Mouse (Mus musculus): ENCODE measurements around the gene Fam227a. TPM values are rescaled to one million over a fixed set of nuclear protein-coding genes. Genes with fewer than 3 reads are reported as not detected.

The Fam227a gene
- polyA plus RNA-seq, 1 experiment from 2014 or later = 0.15 TPM

DNA sequence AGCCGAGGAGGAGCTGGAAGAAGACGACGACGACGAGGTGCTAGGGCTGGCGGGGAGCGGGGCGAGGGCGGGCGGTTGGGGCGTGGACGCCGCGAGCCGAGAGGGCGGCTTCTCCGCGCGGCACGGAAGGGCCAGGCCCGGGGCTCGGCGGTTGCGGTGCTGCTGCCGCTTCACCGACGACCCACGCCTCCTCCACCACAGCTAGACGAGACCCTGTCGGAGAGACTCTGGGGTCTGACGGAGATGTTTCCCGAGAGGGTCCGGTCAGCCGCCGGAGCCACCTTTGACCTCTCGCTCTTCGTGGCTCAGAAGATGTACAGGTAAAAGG is 12.2 kb upstream of the Fam227a start:
- Histone ChIP-seq H3K9ac (ENCODE audit: low read depth, low read length) (peak overlapping the region; percentile 79), H3K27ac (ENCODE audit: low read length) (peak overlapping the region; percentile 54), H3K4me3 (ENCODE audit: low read depth, low read length) (peak overlapping the region; percentile 74), H3K4me1 (ENCODE audit: control insufficient read depth, low read depth, low read length) (peaks cover 13% of the 10 kb centered on the region), H3K36me3 (ENCODE audit: control insufficient read depth, insufficient read depth) (peaks cover 24% of the 10 kb centered on the region), H3K4me2 (ENCODE audit: low read depth, low read length) (peak overlapping the region; percentile 71), H3K27me3 (ENCODE audit: control insufficient read depth, insufficient read depth, low read depth, low read length) (no peaks in the 10 kb centered on the region), H3K9me3 (replicated peaks; ENCODE audit: control insufficient read depth, low read length) (no peaks in the 10 kb centered on the region)
- under 1% methylated on average over 34 of the region's 37 CpGs for WGBS (ENCODE audit: insufficient replicate concordance)
- ATAC-seq (ENCODE audit: low read depth) = peak; percentile 63

DNA sequence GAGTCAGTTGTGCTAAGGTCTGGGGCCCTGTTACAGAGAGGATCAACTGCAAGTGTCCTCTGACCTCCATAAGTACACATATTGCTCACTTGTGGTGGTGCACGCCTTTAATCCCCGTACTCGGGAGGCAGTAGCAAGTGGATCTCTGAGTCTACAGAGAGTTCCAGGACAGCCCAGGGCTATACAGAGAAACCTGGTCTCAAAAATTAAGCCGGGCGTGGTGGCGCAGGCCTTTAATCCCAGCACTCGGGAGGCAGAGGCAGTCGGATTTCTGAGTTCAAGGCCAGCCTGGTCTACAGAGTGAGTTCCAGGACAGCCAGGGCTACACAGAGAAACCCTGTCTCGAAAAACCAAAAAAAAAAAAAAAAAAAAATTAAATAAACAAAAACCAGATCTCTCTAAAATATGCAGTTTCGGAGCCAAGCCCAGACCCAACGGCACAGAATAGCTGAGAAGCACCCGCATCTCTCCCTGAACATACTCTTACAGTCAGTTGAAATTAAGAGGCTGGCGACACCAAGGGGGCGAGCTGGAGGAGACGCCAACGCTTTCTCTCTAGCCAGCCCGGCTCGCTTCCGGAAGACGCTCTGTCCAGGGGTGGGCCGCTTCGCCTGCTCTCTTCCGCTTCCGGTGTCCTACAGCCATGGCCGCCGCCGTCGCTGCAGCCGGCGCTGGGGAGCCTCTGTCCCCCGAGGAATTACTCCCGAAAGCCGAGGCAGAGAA is 11.7 kb upstream of the Fam227a start, which contains the start of gene Tomm22:
Gene Tomm22 (plus strand): TSS at position 613 of the 723 bp plus-strand sequence.
- Histone ChIP-seq H3K4me2 (ENCODE audit: low read depth, low read length) (peak within 1 kb of the TSS; percentile 71), H3K9me3 (replicated peaks; ENCODE audit: control insufficient read depth, low read length) (no peaks in the 10 kb centered on the region), H3K9ac (ENCODE audit: low read depth, low read length) (peak within 1 kb of the TSS; percentile 79), H3K4me3 (ENCODE audit: low read depth, low read length) (peak within 1 kb of the TSS; percentile 74), H3K27ac (ENCODE audit: low read length) (peak within 1 kb of the TSS; percentile 54), H3K4me1 (ENCODE audit: control insufficient read depth, low read depth, low read length) (peaks cover 13% of the 10 kb centered on the region), H3K36me3 (ENCODE audit: control insufficient read depth, insufficient read depth) (peaks cover 22% of the 10 kb centered on the region), H3K27me3 (ENCODE audit: control insufficient read depth, insufficient read depth, low read depth, low read length) (no peaks in the 10 kb centered on the region)
- WGBS (ENCODE audit: insufficient replicate concordance) = 14% methylated on average over 33 of the region's 33 CpGs
- peak; percentile 98 for ATAC-seq (ENCODE audit: low read depth)

DNA sequence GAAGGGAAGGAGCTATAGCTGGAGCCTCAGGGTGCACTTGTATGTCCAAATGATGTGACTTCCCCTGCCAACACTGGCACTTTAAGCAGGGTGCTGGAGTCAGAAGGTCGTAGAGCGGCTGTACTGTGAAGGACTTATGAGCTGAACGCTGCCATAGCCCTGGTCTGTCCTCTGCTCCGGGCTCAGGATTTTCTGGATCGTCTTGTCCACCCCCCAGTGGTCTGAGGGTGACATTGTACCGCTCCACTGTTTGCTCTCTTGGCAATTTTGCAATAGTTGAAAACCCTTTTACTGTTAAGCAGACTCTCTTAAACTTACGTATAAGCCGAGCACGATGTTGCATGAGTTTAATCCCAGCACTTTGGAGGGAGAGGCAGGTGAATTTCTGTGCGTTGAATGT is 10.4 kb upstream of the Fam227a start:
- Histone ChIP-seq H3K4me1 (ENCODE audit: control insufficient read depth, low read depth, low read length) (peaks cover 13% of the 10 kb centered on the region), H3K27me3 (ENCODE audit: control insufficient read depth, insufficient read depth, low read depth, low read length) (no peaks in the 10 kb centered on the region), H3K4me3 (ENCODE audit: low read depth, low read length) (no peak overlapping the region), H3K4me2 (ENCODE audit: low read depth, low read length) (no peak overlapping the region), H3K9ac (ENCODE audit: low read depth, low read length) (no peak overlapping the region), H3K9me3 (replicated peaks; ENCODE audit: control insufficient read depth, low read length) (no peaks in the 10 kb centered on the region), H3K27ac (ENCODE audit: low read length) (0 out of 2 replicates have a peak overlapping the region, but pooled peaks have one; percentile 12), H3K36me3 (ENCODE audit: control insufficient read depth, insufficient read depth) (peaks cover 10% of the 10 kb centered on the region)
- no peak for ATAC-seq (ENCODE audit: low read depth)
- 68% methylated on average over 10 of the region's 10 CpGs for WGBS (ENCODE audit: insufficient replicate concordance)

DNA sequence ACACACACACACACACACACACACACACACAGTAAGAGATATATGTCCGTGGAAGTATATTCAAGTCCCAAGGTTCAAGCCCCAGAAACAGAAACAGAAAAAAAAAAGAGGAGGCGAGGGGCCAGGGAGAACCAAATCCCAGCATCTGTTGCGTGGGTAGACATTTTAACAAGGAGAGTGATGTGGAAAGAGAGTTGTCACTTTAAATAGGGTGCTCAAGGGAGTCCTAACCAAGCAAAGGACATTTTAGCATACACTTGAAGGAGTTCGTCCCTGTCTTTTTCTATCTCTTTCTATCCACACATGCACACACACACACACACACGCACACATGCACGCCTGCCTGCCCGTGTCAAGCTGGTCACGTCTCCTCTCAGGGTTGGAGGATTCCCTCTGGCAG is 5.9 kb upstream of the Fam227a start:
- 76% methylated on average over 8 of the region's 8 CpGs for WGBS (ENCODE audit: insufficient replicate concordance)
- H3K27ac ChIP-seq (ENCODE audit: low read length) = no peak overlapping the region
- H3K9me3 ChIP-seq (replicated peaks; ENCODE audit: control insufficient read depth, low read length) = no peaks in the 10 kb centered on the region
- no peak overlapping the region for H3K4me3 ChIP-seq (ENCODE audit: low read depth, low read length)
- H3K4me2 ChIP-seq (ENCODE audit: low read depth, low read length) = no peak overlapping the region
- peaks cover 4% of the 10 kb centered on the region for H3K4me1 ChIP-seq (ENCODE audit: control insufficient read depth, low read depth, low read length)
- ATAC-seq (ENCODE audit: low read depth) = no peak
- no peak overlapping the region for H3K9ac ChIP-seq (ENCODE audit: low read depth, low read length)
- no peaks in the 10 kb centered on the region for H3K36me3 ChIP-seq (ENCODE audit: control insufficient read depth, insufficient read depth)
- H3K27me3 ChIP-seq (ENCODE audit: control insufficient read depth, insufficient read depth, low read depth, low read length) = no peaks in the 10 kb centered on the region

DNA sequence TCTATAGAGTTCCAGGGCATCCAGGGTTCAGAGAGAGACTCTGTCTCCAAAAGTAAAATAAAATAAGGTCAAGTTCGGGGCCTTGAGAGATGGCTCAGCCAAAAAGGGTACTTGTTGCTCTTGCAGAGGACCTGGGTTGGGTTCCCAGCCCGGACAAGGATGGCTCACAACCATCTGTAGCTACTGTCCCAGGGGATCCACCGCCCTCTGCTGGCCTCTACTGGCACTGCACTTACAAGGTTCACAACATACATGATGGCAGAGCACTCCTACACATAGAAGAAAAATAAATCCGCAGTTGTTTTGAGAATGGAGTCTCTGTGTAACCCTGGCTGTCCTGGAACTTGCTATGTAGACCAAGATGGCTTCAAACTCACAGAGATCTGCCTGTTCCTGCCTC is 3.1 kb upstream of the Fam227a start:
- no peak for ATAC-seq (ENCODE audit: low read depth)
- H3K4me3 ChIP-seq (ENCODE audit: low read depth, low read length) = no peak overlapping the region

DNA sequence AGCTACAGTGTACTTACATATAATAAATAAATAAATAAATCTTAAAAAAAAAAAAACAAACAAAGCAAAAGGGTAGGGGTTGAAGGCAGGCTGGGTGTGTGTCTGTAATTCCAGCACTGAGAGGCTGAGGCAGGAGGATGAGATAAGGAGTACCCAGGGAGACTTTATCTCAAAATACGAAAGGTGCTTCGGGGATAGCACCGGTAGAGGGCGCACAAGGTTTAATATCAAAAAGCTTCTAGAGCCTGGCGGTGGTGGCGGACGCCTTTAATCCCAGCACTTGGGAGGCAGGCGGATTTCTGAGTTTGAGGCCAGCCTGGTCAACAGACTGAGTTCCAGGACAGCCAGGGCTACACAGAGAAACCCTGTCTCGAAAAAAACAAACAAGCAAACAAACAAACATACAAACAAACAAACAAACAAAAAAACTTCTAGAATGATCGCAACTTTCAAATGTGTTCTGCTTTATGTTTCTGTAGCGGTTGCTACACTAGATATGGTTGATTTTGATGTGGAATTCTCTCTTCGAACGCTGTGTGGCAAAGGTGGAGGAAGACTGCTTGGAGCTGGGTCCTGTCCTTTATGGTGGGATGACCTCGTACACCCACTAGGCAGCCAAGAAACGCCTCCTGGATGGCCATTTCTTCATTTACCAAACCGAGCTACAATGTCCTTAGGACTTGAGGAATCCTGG is 772 bp downstream of the Fam227a start:
- Histone ChIP-seq H3K9ac (ENCODE audit: low read depth, low read length) (peak overlapping the region; percentile 83), H3K27ac (ENCODE audit: low read length) (peak overlapping the region; percentile 67), H3K27me3 (ENCODE audit: control insufficient read depth, insufficient read depth, low read depth, low read length) (no peaks in the 10 kb centered on the region), H3K9me3 (replicated peaks; ENCODE audit: control insufficient read depth, low read length) (no peaks in the 10 kb centered on the region), H3K4me2 (ENCODE audit: low read depth, low read length) (peak overlapping the region; percentile 86), H3K4me3 (ENCODE audit: low read depth, low read length) (peak overlapping the region; percentile 71), H3K4me1 (ENCODE audit: control insufficient read depth, low read depth, low read length) (peaks cover 12% of the 10 kb centered on the region), H3K36me3 (ENCODE audit: control insufficient read depth, insufficient read depth) (no peaks in the 10 kb centered on the region)
- 3% methylated on average over 16 of the region's 16 CpGs for WGBS (ENCODE audit: insufficient replicate concordance)
- peak; percentile 58 for ATAC-seq (ENCODE audit: low read depth)

More for the DNA sequence above, 3.1 kb upstream of the Fam227a start:
- no peaks in the 10 kb centered on the region for H3K36me3 ChIP-seq (ENCODE audit: control insufficient read depth, insufficient read depth)
- H3K4me1 ChIP-seq (ENCODE audit: control insufficient read depth, low read depth, low read length) = peaks cover 12% of the 10 kb centered on the region
- no peaks in the 10 kb centered on the region for H3K27me3 ChIP-seq (ENCODE audit: control insufficient read depth, insufficient read depth, low read depth, low read length)
- 68% methylated on average over 4 of the region's 4 CpGs for WGBS (ENCODE audit: insufficient replicate concordance)
- H3K4me2 ChIP-seq (ENCODE audit: low read depth, low read length) = no peak overlapping the region
- H3K27ac ChIP-seq (ENCODE audit: low read length) = no peak overlapping the region
- no peaks in the 10 kb centered on the region for H3K9me3 ChIP-seq (replicated peaks; ENCODE audit: control insufficient read depth, low read length)
- no peak overlapping the region for H3K9ac ChIP-seq (ENCODE audit: low read depth, low read length)

DNA sequence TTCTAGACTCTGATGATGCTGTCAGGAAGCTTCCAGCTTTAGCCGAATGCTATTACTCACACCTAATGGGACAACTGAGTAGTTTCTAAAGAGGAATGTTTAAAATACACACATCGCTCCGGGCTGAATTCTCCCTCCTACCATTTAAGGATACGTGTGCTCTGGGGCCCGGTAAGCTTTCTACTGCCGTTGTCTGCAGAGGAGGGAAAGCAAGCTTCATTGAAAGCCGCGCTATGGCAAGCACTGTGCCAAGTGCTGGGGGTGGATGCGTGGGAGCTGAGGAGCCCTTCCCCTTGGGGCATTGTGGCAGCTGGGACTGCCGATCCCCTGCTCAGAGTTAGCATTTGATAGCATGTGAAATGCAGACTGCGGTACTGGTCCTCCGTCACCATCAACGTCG is 2.3 kb downstream of the Fam227a start:
- Histone ChIP-seq H3K27ac (ENCODE audit: low read length) (no peak overlapping the region), H3K9ac (ENCODE audit: low read depth, low read length) (no peak overlapping the region), H3K9me3 (replicated peaks; ENCODE audit: control insufficient read depth, low read length) (no peaks in the 10 kb centered on the region), H3K36me3 (ENCODE audit: control insufficient read depth, insufficient read depth) (no peaks in the 10 kb centered on the region), H3K4me2 (ENCODE audit: low read depth, low read length) (no peak overlapping the region), H3K27me3 (ENCODE audit: control insufficient read depth, insufficient read depth, low read depth, low read length) (no peaks in the 10 kb centered on the region), H3K4me3 (ENCODE audit: low read depth, low read length) (no peak overlapping the region), H3K4me1 (ENCODE audit: control insufficient read depth, low read depth, low read length) (peaks cover 12% of the 10 kb centered on the region)
- 91% methylated on average over 14 of the region's 14 CpGs for WGBS (ENCODE audit: insufficient replicate concordance)
- ATAC-seq (ENCODE audit: low read depth) = no peak

DNA sequence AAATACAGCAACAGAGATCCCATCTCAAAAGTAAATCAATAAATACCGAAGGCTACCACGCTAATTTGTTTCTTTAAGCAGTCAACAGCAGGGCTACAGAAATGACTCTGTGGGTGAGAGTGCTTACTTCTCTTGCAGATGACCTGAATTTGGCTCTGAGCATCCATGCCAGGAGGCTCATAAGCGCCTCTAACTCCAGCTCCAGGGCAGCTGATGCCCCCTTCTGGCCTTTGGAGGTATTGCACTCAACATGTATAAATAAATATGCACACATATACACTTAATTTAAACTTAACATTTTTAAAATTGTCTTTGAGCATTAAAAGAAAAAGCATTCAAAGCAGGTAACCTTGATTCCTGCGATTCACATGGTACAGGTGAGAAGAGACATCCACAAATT is 7.3 kb downstream of the Fam227a start:
- no peaks in the 10 kb centered on the region for H3K36me3 ChIP-seq (ENCODE audit: control insufficient read depth, insufficient read depth)
- no peaks in the 10 kb centered on the region for H3K4me1 ChIP-seq (ENCODE audit: control insufficient read depth, low read depth, low read length)
- ATAC-seq (ENCODE audit: low read depth) = no peak
- no peak overlapping the region for H3K27ac ChIP-seq (ENCODE audit: low read length)
- no peaks in the 10 kb centered on the region for H3K9me3 ChIP-seq (replicated peaks; ENCODE audit: control insufficient read depth, low read length)
- whole genome bisulfite sequencing (ENCODE audit: insufficient replicate concordance) = 63% methylated on average over 4 of the region's 4 CpGs
- H3K9ac ChIP-seq (ENCODE audit: low read depth, low read length) = no peak overlapping the region
- no peak overlapping the region for H3K4me3 ChIP-seq (ENCODE audit: low read depth, low read length)
- H3K4me2 ChIP-seq (ENCODE audit: low read depth, low read length) = no peak overlapping the region
- no peaks in the 10 kb centered on the region for H3K27me3 ChIP-seq (ENCODE audit: control insufficient read depth, insufficient read depth, low read depth, low read length)

DNA sequence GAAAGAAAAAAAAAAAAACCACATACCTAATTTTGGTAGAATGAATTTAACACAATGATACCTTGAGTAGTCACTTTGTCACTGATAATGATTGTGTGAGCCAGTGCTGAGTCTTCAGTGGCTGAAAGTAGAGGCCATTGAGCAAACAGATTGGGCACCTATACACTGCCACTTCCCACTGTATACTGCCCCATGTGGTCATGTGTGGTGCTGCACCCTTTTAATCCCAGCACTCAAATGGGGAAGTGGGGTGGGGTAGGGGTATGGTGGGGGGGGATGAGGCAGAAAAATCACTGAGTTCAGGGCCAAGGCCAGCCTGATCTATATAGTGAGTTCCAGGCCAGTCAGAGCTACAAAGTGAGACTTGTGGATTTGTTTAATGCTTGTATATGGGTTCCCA is 8.2 kb downstream of the Fam227a start:
- Histone ChIP-seq H3K27me3 (ENCODE audit: control insufficient read depth, insufficient read depth, low read depth, low read length) (no peaks in the 10 kb centered on the region), H3K36me3 (ENCODE audit: control insufficient read depth, insufficient read depth) (no peaks in the 10 kb centered on the region), H3K4me2 (ENCODE audit: low read depth, low read length) (no peak overlapping the region), H3K9me3 (replicated peaks; ENCODE audit: control insufficient read depth, low read length) (no peaks in the 10 kb centered on the region), H3K4me3 (ENCODE audit: low read depth, low read length) (no peak overlapping the region), H3K27ac (ENCODE audit: low read length) (no peak overlapping the region), H3K4me1 (ENCODE audit: control insufficient read depth, low read depth, low read length) (no peaks in the 10 kb centered on the region), H3K9ac (ENCODE audit: low read depth, low read length) (no peak overlapping the region)
- ATAC-seq (ENCODE audit: low read depth) = no peak

All from liver, embryonic 16.5 days (tissue).